Mouse (Mus musculus) lung, adult 2 months (tissue): ENCODE results near the gene P2ry10.

Experiments used
- CTCF ChIP-seq: fragments of 200-500 bp; IDR thresholded peaks from 2 replicates; pipeline ENCODE4 v1.5.1; 2011; ENCODE audit warnings: mild to moderate bottlenecking, low read length, control low read depth; ENCODE audit not compliant: insufficient read depth
- POLR2A ChIP-seq: fragments of 200-500 bp; IDR thresholded peaks from 2 replicates; pipeline ENCODE4 v1.6.1; 2011; ENCODE audit warnings: low read depth, mild to moderate bottlenecking, control low read depth, low read length, borderline replicate concordance; ENCODE audit errors: extremely low read depth

DNA sequence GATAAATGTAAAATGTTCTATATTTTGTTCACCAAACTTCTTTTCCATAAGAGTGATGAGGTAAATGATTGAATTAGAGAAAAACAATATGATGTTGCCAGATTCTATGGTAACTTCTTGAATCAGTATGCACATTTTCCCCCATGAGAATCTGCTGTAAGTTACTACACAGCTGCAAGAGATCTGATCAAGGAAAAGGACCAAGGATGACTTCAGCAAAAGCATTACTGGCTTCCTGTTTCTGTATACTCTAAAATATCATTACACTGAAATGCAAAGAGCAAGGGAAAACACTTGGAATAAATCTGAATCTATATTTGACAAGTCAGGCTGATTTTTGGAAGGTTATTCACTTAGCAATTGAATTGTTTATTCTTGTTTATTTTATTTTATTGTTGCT is 49.1 kb upstream of the P2ry10 start:
- TF ChIP-seq POLR2A (no peak), CTCF (no peak)
